Mouse (Mus musculus): ENCODE data around the gene Rab31.

DNA sequence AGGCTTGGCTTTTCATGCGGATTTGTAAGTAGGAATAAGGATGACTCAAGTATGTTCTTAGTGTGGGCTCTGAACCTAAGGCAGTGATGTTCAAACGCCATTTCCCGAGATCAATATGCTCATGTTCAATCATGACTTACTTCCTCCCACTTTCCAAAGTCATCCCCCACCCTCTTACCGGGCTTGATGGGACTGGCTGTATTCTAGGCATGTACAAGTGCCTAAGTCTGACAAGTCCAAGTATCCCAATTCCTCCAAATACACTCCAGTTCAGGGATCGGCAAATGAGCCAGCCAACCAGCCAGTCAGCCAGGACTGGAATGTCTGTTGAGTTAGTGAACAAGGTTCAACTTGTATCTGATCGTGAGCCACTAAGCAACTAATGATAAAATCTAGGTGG is 146.3 kb downstream of the Rab31 start:
- TF ChIP-seq POLR2A (IDR thresholded peaks at IDR 0.05; ENCODE audit: borderline replicate concordance, extremely low read depth, low read depth, low read length) (no peak), CTCF (IDR thresholded peaks at IDR 0.05; ENCODE audit: insufficient read depth, low read length) (no peak)

All from lung, adult 2 months (tissue).